Mouse (Mus musculus) fat pad, adult 2 months (tissue): ENCODE measurements at regions not wholly inside any gene's neighbourhood (a gene's known extent, or its start where the extent isn't known, plus 50 kb on each side); places are given as distances from the start of the nearest gene placed in this dataset.

Experiments
- DNase-seq: peaks from one replicate; pipeline ENCODE4 v3.0.0-alpha.2; 2011; ENCODE audit warnings: low read depth, low spot score; ENCODE audit errors: extremely low read depth

GRCm38 (mm10) chr11:63466541-63466940 lies 337.8 kb downstream of the Pmp22 start:
- peak; percentile 98 for DNase-seq

GRCm38 (mm10) chr11:63474831-63475230 lies 346.0 kb downstream of the Pmp22 start:
- DNase-seq: no peak

DNA sequence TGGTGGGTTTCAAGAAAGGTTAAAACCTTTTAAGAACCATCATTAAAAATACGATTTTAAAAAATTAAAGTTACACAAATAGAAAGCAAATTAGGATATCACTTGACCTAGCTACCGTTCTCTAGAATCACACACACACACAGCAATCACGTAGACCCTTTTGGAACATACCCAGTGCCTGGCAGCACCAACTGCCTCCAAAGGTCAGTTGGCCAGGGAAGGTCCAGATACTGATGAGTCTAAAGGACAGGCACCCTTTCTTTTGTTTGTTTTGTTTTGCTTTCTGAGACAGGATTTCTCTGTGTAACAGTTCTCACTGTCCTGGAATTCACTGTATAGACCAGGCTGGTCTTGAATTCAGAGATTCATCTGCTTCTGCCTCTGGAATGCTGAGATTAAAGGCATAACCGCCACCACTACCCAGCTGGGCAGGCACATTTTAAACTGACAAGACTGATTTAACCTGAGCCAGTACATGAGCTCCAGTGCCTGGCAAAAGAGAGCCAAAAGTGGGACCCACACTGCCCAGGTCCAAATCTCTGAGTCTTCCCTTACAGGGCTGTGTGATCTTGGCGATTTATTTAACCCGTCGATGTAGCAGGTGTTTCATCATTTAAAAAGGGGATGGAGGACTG lies 353.0 kb downstream of the Pmp22 start:
- DNase-seq: no peak

DNA sequence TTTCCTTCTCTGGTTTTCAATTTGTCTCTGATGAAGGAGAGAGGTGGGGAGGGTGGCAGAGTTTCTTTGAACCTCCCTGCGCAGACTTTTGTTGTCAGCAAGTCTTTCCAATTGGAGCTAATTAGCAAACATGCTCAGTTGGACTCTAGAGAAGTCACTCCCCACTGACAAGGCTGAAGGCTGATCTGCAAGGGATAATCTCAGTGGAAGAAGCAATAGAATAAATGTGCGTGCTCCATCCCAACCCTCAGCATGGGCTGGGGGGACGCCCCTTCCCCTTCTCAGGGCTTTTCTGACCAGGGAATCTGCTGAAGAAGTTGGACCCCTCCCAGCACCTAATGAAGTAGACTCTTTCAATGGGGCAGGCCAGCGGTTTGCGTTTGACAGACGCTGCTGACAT lies 353.8 kb downstream of the Pmp22 start:
- DNase-seq: no peak

DNA sequence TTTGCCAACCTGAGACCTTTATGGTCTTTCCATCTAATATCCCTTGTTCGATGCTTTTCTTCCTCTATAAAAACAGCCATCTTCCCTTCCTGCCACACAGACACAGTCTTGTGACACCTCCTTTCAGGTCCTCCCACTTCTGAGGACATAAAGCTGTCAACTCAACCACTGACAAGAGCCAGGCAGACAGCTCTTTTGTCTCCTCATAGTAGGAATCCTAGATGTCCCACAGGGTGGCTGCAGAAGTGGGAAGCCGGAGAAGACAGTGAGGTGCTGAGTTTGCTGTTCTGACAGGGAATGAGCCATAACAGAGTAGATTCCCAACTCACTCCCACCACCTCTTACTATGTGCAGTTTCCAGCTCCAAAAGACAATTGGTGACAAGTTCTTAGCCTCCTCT lies 358.4 kb downstream of the Pmp22 start:
- DNase-seq: no peak

GRCm38 (mm10) chr11:63502181-63502580 lies 373.4 kb downstream of the Pmp22 start:
- no peak for DNase-seq

- DNase-seq: no peak
These were observed 378.6 kb downstream of the Pmp22 start for GRCm38 (mm10) chr11:63507387-63507786.

GRCm38 (mm10) chr11:63508727-63509126 lies 379.9 kb downstream of the Pmp22 start:
- DNase-seq: no peak

- DNase-seq: no peak
These were observed 381.8 kb downstream of the Pmp22 start for GRCm38 (mm10) chr11:63510611-63511010.

- no peak for DNase-seq
These were observed 385.8 kb downstream of the Pmp22 start for GRCm38 (mm10) chr11:63514615-63515014.

GRCm38 (mm10) chr11:63518847-63519246 lies 390.1 kb downstream of the Pmp22 start:
- no peak for DNase-seq

DNA sequence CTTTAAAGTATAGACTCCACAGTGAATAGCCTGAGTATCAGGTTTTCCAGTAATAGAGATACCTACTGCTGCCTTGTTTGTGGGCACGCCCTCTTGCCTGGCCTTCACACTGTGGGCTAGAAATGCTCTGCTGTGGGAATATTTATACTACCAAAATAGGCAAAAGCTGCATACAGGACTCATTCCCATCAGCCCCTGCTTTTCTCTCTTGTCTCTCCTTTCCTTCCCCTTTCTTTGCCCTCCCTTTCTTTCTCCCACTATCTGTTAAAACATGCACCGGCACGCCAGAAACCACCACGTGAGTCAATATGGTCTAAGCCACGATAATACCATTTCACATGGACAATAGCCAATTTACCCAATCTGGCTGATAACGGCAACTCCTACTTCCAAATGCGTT lies 395.5 kb downstream of the Pmp22 start:
- no peak for DNase-seq

- no peak for DNase-seq
These were observed 396.6 kb downstream of the Pmp22 start for GRCm38 (mm10) chr11:63525431-63525830.

DNA sequence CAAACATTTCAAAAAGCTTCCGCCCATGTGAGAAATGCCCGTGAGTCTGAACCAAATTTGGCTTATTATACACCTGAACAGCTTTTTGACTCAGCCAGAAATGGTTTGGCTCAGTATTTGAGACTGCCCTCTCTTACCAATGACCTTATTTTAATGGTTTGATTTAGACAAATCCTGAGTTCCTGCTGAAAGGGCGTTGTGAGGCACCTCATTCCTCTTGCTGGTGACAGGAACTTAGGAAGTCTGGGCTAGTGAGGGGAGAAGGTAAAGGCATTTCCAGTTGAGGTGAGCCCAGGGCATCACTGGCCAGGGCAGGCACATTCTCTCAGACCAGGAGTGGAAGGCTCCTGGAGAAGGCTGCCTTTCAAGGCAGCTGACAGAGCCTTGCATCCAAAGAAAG lies 396.1 kb downstream of the Hs3st3b1 start:
- no peak for DNase-seq

- DNase-seq: no peak
These were observed 389.3 kb downstream of the Hs3st3b1 start for GRCm38 (mm10) chr11:63532752-63533151.

DNA sequence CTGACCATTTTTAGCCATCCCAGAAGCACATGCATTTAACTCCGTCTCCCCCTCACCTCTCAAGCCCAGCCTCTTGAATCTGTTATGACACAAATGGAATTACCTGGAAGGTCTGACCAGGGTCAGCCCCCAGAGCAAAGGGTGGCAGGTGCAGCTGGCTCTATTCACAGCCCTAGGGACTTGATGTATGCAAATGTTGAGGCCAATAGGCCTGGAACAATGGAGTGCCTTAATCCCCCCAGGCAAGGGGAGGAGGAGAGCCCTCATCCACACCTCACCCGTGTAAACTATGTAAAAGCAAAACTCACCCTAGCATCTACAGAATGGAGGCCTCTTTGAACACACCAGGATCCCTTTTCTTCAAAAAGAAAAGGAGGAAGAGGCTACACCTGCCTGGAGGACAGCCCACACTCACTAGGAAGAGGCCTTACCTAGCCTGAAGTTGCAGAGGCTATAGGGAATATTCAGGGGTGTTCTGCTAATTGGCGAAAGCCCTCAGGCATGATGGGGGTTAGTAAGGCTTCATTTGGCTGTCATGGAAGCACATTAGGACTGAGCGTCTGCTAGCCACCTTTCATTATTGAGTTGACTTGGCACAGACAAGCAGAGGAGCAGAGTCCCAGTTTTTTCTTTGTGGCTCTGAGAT lies 388.4 kb downstream of the Hs3st3b1 start:
- no peak for DNase-seq

- DNase-seq: peak; percentile 91
These were observed 384.4 kb downstream of the Hs3st3b1 start for GRCm38 (mm10) chr11:63537693-63538092.

DNA sequence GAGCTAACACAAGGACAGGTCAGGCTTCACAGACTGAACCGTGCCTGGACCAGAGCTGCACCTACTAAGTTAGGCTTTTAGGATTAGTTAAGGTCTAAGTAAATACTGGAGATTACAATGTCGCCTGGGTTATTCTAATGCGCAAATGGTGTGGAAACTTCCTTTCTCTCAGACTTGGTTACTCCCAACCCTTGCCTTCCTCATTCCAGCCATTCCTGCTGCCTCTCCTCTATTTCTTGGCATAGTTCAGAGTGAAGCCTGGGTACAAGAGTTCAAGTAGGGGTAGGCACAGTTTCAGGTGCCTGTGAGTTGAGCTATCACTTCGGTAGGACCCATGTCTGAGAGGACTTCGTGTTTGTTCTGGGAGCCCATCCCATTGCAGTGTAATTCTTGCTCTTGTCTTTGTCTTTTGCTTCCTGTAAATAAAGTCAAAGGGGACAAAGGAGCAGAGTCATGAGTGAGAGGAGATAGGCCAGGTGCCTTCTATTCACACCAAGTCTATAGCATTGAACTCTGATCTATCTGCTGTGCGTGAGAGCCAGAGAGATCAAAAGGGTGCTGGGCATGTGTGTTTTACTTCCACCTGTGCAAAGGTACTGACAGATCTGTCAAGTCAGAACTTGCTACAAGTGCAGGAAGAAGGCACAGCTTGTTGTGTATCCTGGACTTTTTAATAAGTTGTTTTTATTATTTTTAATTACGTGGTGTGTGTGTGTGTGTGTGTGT lies 378.0 kb downstream of the Hs3st3b1 start:
- DNase-seq: no peak

GRCm38 (mm10) chr11:63545516-63545915 lies 376.6 kb downstream of the Hs3st3b1 start:
- no peak for DNase-seq

DNA sequence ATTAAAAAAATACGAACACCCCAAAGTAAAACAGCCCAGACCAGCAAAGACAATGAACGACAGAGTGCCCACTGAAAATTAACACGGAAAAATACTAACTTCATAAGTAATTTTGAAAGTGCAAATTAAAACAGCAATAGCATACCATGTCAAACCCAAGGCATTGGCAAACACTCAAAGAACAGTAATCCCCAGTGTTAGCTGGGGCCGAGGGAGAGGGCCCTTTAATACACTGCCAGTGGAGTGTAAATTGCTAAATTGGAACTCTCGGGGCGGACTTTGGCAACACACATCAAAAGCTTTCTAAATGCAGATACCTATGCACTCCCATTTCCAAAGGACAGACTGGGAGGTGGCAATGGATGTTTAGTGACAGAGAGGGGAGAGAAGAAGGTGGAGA lies 361.6 kb downstream of the Hs3st3b1 start:
- no peak for DNase-seq

- DNase-seq: peak; percentile 37
These were observed 359.4 kb downstream of the Hs3st3b1 start for GRCm38 (mm10) chr11:63562696-63563095.
